Mouse (Mus musculus) hindbrain, embryonic 14.5 days (tissue): ENCODE measurements at regions not wholly inside any gene's neighbourhood (a gene's known extent, or its start where the extent isn't known, plus 50 kb on each side); places are given as distances from the start of the nearest gene placed in this dataset.
"Not testable (repeated sequence)": the region's sequence is repeated elsewhere in the genome, so short reads cannot be mapped to it uniquely, and the experiment has no call there.

Experiments
- ATAC-seq: fragments of 200-750 bp; cut with Nextera tagmentation; 2 replicates; pipeline ENCODE4 v1.8.0; 2017; ENCODE audit warnings: moderate number of reproducible peaks, mild to moderate bottlenecking, moderate TSS enrichment, moderate library complexity; ENCODE audit not compliant: low FRiP score
- DNase-seq: peaks from one replicate; pipeline ENCODE4 v3.0.0-alpha.2; 2015; ENCODE audit warnings: low spot score
- H3K27ac ChIP-seq: fragments of 300-500 bp; sonication (generic); 2 replicates; pipeline ENCODE4 v1.5.1; 2014; ENCODE audit warnings: mild to moderate bottlenecking, moderate library complexity
- H3K27me3 ChIP-seq: fragments of 300-500 bp; sonication (generic); 2 replicates; pipeline ENCODE4 v1.6.1; 2014; ENCODE audit warnings: mild to moderate bottlenecking, low read length, mixed read lengths; ENCODE audit not compliant: control insufficient read depth, insufficient read depth
- H3K36me3 ChIP-seq: fragments of 300-500 bp; sonication (generic); replicated peaks from 2 replicates; pipeline ENCODE4 v1.6.1; 2014; ENCODE audit not compliant: control insufficient read depth, insufficient read depth
- H3K4me1 ChIP-seq: fragments of 300-500 bp; sonication (generic); replicated peaks from 2 replicates; pipeline ENCODE4 v1.6.1; 2014; ENCODE audit warnings: antibody characterized with exemption, low read length, mixed read lengths; ENCODE audit not compliant: control insufficient read depth, insufficient read depth
- H3K4me2 ChIP-seq: fragments of 300-500 bp; sonication (generic); replicated peaks from 2 replicates; pipeline ENCODE4 v1.6.1; 2014; ENCODE audit warnings: mild to moderate bottlenecking, moderate library complexity
- H3K4me3 ChIP-seq: fragments of 300-500 bp; sonication (generic); replicated peaks from 2 replicates; pipeline ENCODE4 v1.5.1; 2014; ENCODE audit warnings: mild to moderate bottlenecking, low read length
- H3K9ac ChIP-seq: fragments of 300-500 bp; sonication (generic); 2 replicates; pipeline ENCODE4 v1.6.1; 2014
- H3K9me3 ChIP-seq: fragments of 300-500 bp; sonication (generic); 2 replicates; pipeline ENCODE4 v1.6.1; 2016; ENCODE audit warnings: low read length; ENCODE audit not compliant: control insufficient read depth
- WGBS: fragments of 180-500 bp; shearing (Covaris S2); extraction: QIAGEN DNeasy Blood & Tissue Kit; methylation state at CpG from one replicate; pipeline ENCODE4 v1.1.7; 2014; 5-methylcytosine and 5-hydroxymethylcytosine counted together

GRCm38 (mm10) chr16:31575646-31576045 is 87.6 kb upstream of the Dlg1 start:
- not testable (repeated sequence) for H3K4me2 ChIP-seq, H3K36me3 ChIP-seq, H3K9me3 ChIP-seq, DNase-seq, H3K27me3 ChIP-seq, ATAC-seq, H3K27ac ChIP-seq, H3K9ac ChIP-seq, H3K4me1 ChIP-seq, H3K4me3 ChIP-seq
- 47% methylated on average over 11 of the region's 11 CpGs for WGBS

GRCm38 (mm10) chr16:31576422-31576821 is 86.8 kb upstream of the Dlg1 start:
- H3K27me3 ChIP-seq: no peaks in the 10 kb centered on the region
- peaks cover 8% of the 10 kb centered on the region for H3K4me1 ChIP-seq
- WGBS: 41% methylated on average over 8 of the region's 8 CpGs
- no peaks in the 10 kb centered on the region for H3K36me3 ChIP-seq
- H3K4me3 ChIP-seq: no peak overlapping the region
- no peak overlapping the region for H3K4me2 ChIP-seq
- DNase-seq (no peak), ATAC-seq (no peak)
- H3K9ac ChIP-seq: no peak overlapping the region
- H3K27ac ChIP-seq: no peak overlapping the region
- H3K9me3 ChIP-seq: no peaks in the 10 kb centered on the region

- no peak overlapping the region for H3K4me3 ChIP-seq
- no peaks in the 10 kb centered on the region for H3K9me3 ChIP-seq
- WGBS: 47% methylated on average over 7 of the region's 7 CpGs
- H3K9ac ChIP-seq: no peak overlapping the region
- H3K27ac ChIP-seq: no peak overlapping the region
- no peak for DNase-seq
- H3K36me3 ChIP-seq: no peaks in the 10 kb centered on the region
- H3K4me1 ChIP-seq: peaks cover 8% of the 10 kb centered on the region
- no peaks in the 10 kb centered on the region for H3K27me3 ChIP-seq
- H3K4me2 ChIP-seq: no peak overlapping the region
- no peak for ATAC-seq
Observed at GRCm38 (mm10) chr16:31577347-31577746, 85.9 kb upstream of the Dlg1 start.

- no peak for DNase-seq
- no peak overlapping the region for H3K9ac ChIP-seq
- H3K4me1 ChIP-seq: peaks cover 8% of the 10 kb centered on the region
- H3K9me3 ChIP-seq: no peaks in the 10 kb centered on the region
- 93% methylated on average over 3 of the region's 3 CpGs for WGBS
- no peaks in the 10 kb centered on the region for H3K27me3 ChIP-seq
- no peak overlapping the region for H3K27ac ChIP-seq
- no peak overlapping the region for H3K4me2 ChIP-seq
- ATAC-seq: no peak
- no peaks in the 10 kb centered on the region for H3K36me3 ChIP-seq
- H3K4me3 ChIP-seq: no peak overlapping the region
Observed at GRCm38 (mm10) chr16:31579318-31579717, 83.9 kb upstream of the Dlg1 start.

GRCm38 (mm10) chr16:31580779-31581178 is 82.5 kb upstream of the Dlg1 start:
- Histone ChIP-seq H3K27me3 (no peaks in the 10 kb centered on the region), H3K27ac (no peak overlapping the region), H3K4me1 (peaks cover 8% of the 10 kb centered on the region), H3K4me2 (no peak overlapping the region), H3K9me3 (no peaks in the 10 kb centered on the region), H3K9ac (no peak overlapping the region), H3K36me3 (no peaks in the 10 kb centered on the region), H3K4me3 (no peak overlapping the region)
- WGBS: 88% methylated on average over 6 of the region's 6 CpGs
- no peak for ATAC-seq
- no peak for DNase-seq

- H3K27me3 ChIP-seq: no peaks in the 10 kb centered on the region
- WGBS: 93% methylated on average over 4 of the region's 4 CpGs
- H3K4me2 ChIP-seq: no peak overlapping the region
- no peaks in the 10 kb centered on the region for H3K9me3 ChIP-seq
- no peak for DNase-seq
- no peak for ATAC-seq
- no peaks in the 10 kb centered on the region for H3K4me1 ChIP-seq
- no peak overlapping the region for H3K27ac ChIP-seq
- H3K4me3 ChIP-seq: no peak overlapping the region
- H3K36me3 ChIP-seq: no peaks in the 10 kb centered on the region
- H3K9ac ChIP-seq: no peak overlapping the region
Observed at GRCm38 (mm10) chr16:31582885-31583284, 80.4 kb upstream of the Dlg1 start.

GRCm38 (mm10) chr16:31583627-31584026 is 79.6 kb upstream of the Dlg1 start:
- no peak overlapping the region for H3K4me2 ChIP-seq
- no peaks in the 10 kb centered on the region for H3K27me3 ChIP-seq
- ATAC-seq (no peak), DNase-seq (no peak)
- H3K4me1 ChIP-seq: no peaks in the 10 kb centered on the region; the same call in 1 of the 2 replicates
- H3K9me3 ChIP-seq: no peaks in the 10 kb centered on the region
- H3K4me3 ChIP-seq: no peak overlapping the region
- no peaks in the 10 kb centered on the region for H3K36me3 ChIP-seq
- 92% methylated on average over 2 of the region's 2 CpGs for WGBS
- H3K27ac ChIP-seq: no peak overlapping the region
- no peak overlapping the region for H3K9ac ChIP-seq

- H3K4me3 ChIP-seq: no peak overlapping the region
- peaks cover 6% of the 10 kb centered on the region; the same call in 1 of the 2 replicates for H3K4me1 ChIP-seq
- no peaks in the 10 kb centered on the region for H3K9me3 ChIP-seq
- 83% methylated on average over 4 of the region's 4 CpGs for WGBS
- no peak overlapping the region for H3K27ac ChIP-seq
- H3K9ac ChIP-seq: no peak overlapping the region
- H3K4me2 ChIP-seq: no peak overlapping the region
- H3K27me3 ChIP-seq: no peaks in the 10 kb centered on the region
- no peak for ATAC-seq
- no peak for DNase-seq
- no peaks in the 10 kb centered on the region for H3K36me3 ChIP-seq
Observed at GRCm38 (mm10) chr16:31584216-31584823, 78.9 kb upstream of the Dlg1 start.

- Histone ChIP-seq H3K9me3 (no peaks in the 10 kb centered on the region), H3K27me3 (no peaks in the 10 kb centered on the region), H3K4me2 (no peak overlapping the region), H3K4me1 (peaks cover 17% of the 10 kb centered on the region; the same call in 1 of the 2 replicates), H3K36me3 (no peaks in the 10 kb centered on the region), H3K9ac (no peak overlapping the region), H3K27ac (no peak overlapping the region), H3K4me3 (no peak overlapping the region)
- 68% methylated on average over 1 of the region's 1 CpGs for WGBS
- ATAC-seq (no peak), DNase-seq (no peak)
Observed at GRCm38 (mm10) chr16:31587036-31587435, 76.2 kb upstream of the Dlg1 start.

GRCm38 (mm10) chr16:31589576-31589975 is 73.7 kb upstream of the Dlg1 start:
- H3K27ac ChIP-seq: 0 out of 2 replicates have a peak overlapping the region, but pooled peaks have one; percentile 1
- H3K4me2 ChIP-seq: no peak overlapping the region
- DNase-seq (no peak), ATAC-seq (no peak)
- no peaks in the 10 kb centered on the region for H3K36me3 ChIP-seq
- no peak overlapping the region for H3K4me3 ChIP-seq
- peaks cover 28% of the 10 kb centered on the region for H3K4me1 ChIP-seq
- H3K27me3 ChIP-seq: no peaks in the 10 kb centered on the region
- no peak overlapping the region for H3K9ac ChIP-seq
- H3K9me3 ChIP-seq: no peaks in the 10 kb centered on the region
- WGBS: 20% methylated on average over 6 of the region's 6 CpGs
